Mouse (Mus musculus) midbrain, embryonic 16.5 days (tissue): Measurements from ENCODE around the gene Mroh2a. TPM values are rescaled to one million over a fixed set of nuclear protein-coding genes. Genes with fewer than 3 reads are reported as not detected.
A peak's percentile ranks its signal among the peaks of the same experiment; 100 is the strongest.

Source experiments
- ATAC-seq: fragments of 200-750 bp; cut with Nextera tagmentation; 2 replicates; pipeline ENCODE4 v1.8.0; 2017; ENCODE audit warnings: moderate TSS enrichment
- H3K27ac ChIP-seq: fragments of 300-500 bp; sonication (generic); 2 replicates; pipeline ENCODE4 v1.5.1; 2014; ENCODE audit warnings: mild to moderate bottlenecking, low read length, mixed read lengths
- H3K27me3 ChIP-seq: fragments of 300-500 bp; sonication (generic); 2 replicates; pipeline ENCODE4 v1.6.1; 2014; ENCODE audit warnings: low read depth, low read length, mixed read lengths; ENCODE audit not compliant: control insufficient read depth, insufficient read depth
- H3K36me3 ChIP-seq: fragments of 300-500 bp; sonication (generic); 2 replicates; pipeline ENCODE4 v1.6.1; 2014; ENCODE audit warnings: mild to moderate bottlenecking, low read length, moderate library complexity, mixed read lengths; ENCODE audit not compliant: control insufficient read depth, insufficient read depth
- H3K4me1 ChIP-seq: fragments of 300-500 bp; sonication (generic); 2 replicates; pipeline ENCODE4 v1.6.1; 2014; ENCODE audit warnings: mild to moderate bottlenecking, low read length, mixed read lengths; ENCODE audit not compliant: control insufficient read depth, insufficient read depth
- H3K4me2 ChIP-seq: fragments of 300-500 bp; sonication (generic); 2 replicates; pipeline ENCODE4 v1.6.1; 2014; ENCODE audit warnings: mild to moderate bottlenecking, low read length, mixed read lengths
- H3K4me3 ChIP-seq: fragments of 300-500 bp; sonication (generic); 2 replicates; pipeline ENCODE4 v1.5.1; 2014; ENCODE audit warnings: low read depth, mild to moderate bottlenecking, low read length, moderate library complexity, mixed read lengths
- H3K9ac ChIP-seq: fragments of 300-500 bp; sonication (generic); 2 replicates; pipeline ENCODE4 v1.6.1; 2014; ENCODE audit warnings: low read depth, low read length, mixed read lengths
- H3K9me3 ChIP-seq: fragments of 300-500 bp; sonication (generic); replicated peaks from 2 replicates; pipeline ENCODE4 v1.6.1; 2014; ENCODE audit warnings: mild to moderate bottlenecking, low read length, mixed read lengths; ENCODE audit not compliant: control insufficient read depth, poor library complexity, severe bottlenecking
- WGBS: fragments of 180-500 bp; shearing (Covaris S2); extraction: QIAGEN DNeasy Blood & Tissue Kit; methylation state at CpG from one replicate; pipeline ENCODE4 v1.1.7; 2014; 5-methylcytosine and 5-hydroxymethylcytosine counted together
- polyA plus RNA-seq: library from polyadenylated mRNA; unstranded; fragments of >200 nt; fragmentation: Nextera tagmentation; extraction: Ambion mirVana; gene quantifications from 2 replicates; pipeline ENCODE4 v1.2.1, GENCODE M21; 2015

Gene Mroh2a
- polyA plus RNA-seq: 0.75 and 0.92 TPM in 2 replicates

DNA sequence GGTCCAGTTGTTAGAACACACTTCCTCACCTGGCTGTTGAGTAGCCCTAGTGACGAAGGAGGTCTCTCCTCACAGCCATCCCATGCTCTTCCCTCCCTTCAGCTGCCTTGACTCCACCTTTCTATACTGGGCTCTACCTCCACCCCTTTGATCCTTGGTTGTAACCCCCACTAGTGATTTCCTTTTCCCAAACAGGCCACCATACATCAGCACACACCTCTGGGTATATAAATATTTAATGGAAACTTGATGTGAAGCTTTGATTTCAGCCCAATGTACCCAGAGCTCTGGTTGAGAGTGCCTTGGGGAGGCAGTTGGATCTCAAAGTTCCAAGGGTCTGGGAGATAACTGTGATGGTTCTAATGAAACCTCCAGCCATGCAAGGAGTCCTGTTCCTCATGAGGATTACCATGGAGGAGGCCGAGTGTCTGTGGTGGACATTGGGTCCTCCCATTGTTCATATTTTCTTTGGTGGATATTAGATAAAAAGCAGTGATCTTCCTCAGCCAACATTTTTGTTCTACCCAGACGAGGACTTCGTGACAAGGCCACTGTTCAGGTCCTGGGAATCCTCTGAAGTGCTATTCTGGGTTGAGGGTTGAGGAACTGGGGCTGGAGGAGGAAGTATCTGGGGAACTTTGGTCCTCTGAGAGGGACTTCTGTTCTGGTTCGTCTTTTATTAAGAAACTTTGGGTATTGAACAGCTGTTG, at the start of gene Mroh2a:
Gene Mroh2a (plus strand): TSS at position 317 of the 710 bp plus-strand sequence.
- Histone ChIP-seq H3K9me3 (peaks cover 69% of the 10 kb centered on the region), H3K27ac (no peak within 1 kb of the TSS), H3K9ac (no peak within 1 kb of the TSS), H3K4me3 (no peak within 1 kb of the TSS), H3K27me3 (no peaks in the 10 kb centered on the region), H3K4me1 (no peaks in the 10 kb centered on the region), H3K4me2 (no peak within 1 kb of the TSS), H3K36me3 (no peaks in the 10 kb centered on the region)
- no peak for ATAC-seq
- 55% methylated on average over 5 of the region's 5 CpGs for WGBS

DNA sequence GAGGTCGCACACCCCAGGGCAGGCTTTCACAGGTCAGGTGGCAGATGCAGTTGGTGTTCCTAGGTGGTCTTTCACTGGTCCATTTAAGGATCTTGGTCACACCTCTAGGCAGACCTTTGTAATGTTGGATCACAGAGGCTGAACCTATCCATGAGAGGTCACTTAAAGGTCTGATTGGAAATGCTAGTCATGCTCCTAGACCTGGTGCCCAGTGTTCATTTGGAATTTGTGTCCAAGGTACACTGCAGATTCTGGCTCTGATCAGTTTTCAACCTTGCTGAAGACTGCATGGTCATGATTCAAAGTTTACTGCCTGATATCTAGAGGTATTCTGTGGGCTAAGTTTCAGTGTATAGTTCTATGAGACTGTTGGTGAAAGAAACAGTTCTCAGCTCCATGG, 47.1 kb upstream of the Mroh2a start:
- no peak overlapping the region for H3K9ac ChIP-seq
- H3K27ac ChIP-seq: no peak overlapping the region
- H3K4me1 ChIP-seq: no peaks in the 10 kb centered on the region
- no peak for ATAC-seq
- WGBS: 81% methylated on average over 1 of the region's 1 CpGs
- H3K4me2 ChIP-seq: no peak overlapping the region
- H3K36me3 ChIP-seq: no peaks in the 10 kb centered on the region
- peaks cover 2% of the 10 kb centered on the region; the same call in 1 of the 2 replicates for H3K9me3 ChIP-seq
- no peak overlapping the region for H3K4me3 ChIP-seq
- H3K27me3 ChIP-seq: no peaks in the 10 kb centered on the region; the same call in 1 of the 2 replicates

DNA sequence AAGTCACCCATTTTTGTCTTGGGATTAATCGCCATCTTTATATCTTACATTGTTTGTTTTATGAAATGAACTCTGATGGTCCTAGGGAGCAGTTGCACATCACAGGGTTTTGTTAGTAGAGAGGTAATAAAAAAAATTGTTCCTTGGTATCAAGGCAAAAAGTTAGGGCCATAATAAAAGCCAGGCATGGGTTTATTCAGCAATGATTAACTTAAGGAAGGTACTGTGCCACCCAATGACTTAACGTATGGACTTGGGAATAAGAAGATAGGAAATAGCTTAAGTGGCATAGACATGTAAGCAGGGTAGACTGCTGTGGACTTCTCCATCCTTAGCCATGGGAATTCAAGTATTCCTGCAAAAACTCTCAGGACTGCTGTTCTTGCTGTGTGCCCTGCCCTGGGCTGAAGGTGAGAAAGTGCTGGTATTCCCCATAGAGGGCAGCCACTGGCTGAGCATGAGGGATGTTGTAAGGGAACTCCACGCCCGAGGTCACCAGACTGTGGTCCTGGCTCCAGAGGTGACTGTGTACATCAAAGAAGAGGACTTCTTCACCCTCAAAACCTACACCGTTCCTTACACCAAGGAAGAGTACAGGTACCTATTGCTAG, 40.4 kb upstream of the Mroh2a start:
- no peaks in the 10 kb centered on the region for H3K27me3 ChIP-seq
- H3K4me1 ChIP-seq: no peaks in the 10 kb centered on the region
- no peak for ATAC-seq
- no peak overlapping the region for H3K27ac ChIP-seq
- H3K36me3 ChIP-seq: no peaks in the 10 kb centered on the region
- no peak overlapping the region for H3K4me2 ChIP-seq
- H3K9me3 ChIP-seq: no peaks in the 10 kb centered on the region
- no peak overlapping the region for H3K4me3 ChIP-seq
- H3K9ac ChIP-seq: no peak overlapping the region
- WGBS: 94% methylated on average over 5 of the region's 5 CpGs

DNA sequence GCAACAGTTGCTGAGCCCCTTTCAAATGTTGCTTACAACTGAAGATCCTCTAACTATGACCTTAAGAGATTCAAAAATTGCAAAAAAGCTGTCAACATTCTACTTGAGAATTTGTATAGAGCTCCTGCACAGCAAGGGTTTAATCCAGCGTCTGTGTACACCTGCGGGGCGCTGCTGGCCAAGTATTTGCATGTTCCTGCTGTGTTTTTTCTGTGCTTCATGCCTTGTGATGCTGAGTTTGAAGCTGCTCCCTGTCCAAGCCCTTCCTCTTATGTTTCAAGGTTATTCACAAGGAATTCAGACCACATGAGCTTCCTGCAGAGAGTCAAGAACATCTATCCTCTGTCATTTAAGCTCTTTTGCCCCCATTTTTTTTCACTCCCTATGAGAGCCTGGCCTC, 34.6 kb upstream of the Mroh2a start:
- Histone ChIP-seq H3K27ac (no peak overlapping the region), H3K27me3 (no peaks in the 10 kb centered on the region), H3K4me3 (no peak overlapping the region), H3K9me3 (no peaks in the 10 kb centered on the region), H3K9ac (no peak overlapping the region), H3K4me2 (no peak overlapping the region), H3K36me3 (no peaks in the 10 kb centered on the region), H3K4me1 (no peaks in the 10 kb centered on the region)
- ATAC-seq: no peak
- 64% methylated on average over 3 of the region's 3 CpGs for WGBS

DNA sequence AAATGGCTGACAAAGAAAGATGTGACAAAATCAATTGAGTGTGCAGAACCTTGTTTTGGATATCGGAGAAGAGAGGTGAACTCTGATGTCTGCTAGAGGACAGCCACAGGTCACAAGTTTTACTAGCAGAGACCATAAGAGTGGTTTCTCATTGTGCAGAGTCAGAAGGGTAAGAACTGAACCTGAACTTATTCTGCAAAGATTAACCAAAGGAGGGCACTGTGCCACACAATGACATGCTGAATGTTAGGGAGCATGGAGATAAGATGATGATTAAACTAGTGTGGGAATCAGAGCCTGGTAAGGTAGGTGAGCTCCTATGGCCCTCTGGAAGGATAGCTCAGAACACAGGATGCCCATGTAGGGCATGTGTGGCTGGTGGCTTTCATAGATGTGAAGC, 31.1 kb upstream of the Mroh2a start:
- Histone ChIP-seq H3K9me3 (no peaks in the 10 kb centered on the region), H3K4me3 (no peak overlapping the region), H3K4me1 (no peaks in the 10 kb centered on the region), H3K27me3 (no peaks in the 10 kb centered on the region), H3K4me2 (no peak overlapping the region), H3K27ac (no peak overlapping the region), H3K36me3 (no peaks in the 10 kb centered on the region), H3K9ac (no peak overlapping the region)
- no peak for ATAC-seq
- 89% methylated on average over 1 of the region's 1 CpGs for WGBS

DNA sequence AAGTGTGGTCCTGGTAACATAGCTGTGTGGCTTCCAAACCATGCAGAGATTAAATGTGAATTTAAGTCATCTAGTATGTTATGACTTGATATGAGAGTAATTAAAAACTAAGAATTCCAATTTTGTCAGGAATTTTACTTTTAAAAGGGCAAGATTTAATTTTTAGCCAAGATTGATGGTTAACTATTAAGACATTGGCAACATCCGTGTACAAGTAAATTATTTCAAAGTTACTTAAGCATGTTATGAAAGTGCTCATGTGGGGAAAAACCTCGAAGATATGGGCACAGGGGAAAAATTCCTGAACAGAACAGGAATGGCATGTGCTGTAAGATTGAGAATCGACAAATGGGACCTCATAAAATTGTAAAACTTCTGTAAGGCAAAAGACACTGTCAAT, 29.3 kb upstream of the Mroh2a start:
- WGBS: 74% methylated on average over 3 of the region's 3 CpGs

DNA sequence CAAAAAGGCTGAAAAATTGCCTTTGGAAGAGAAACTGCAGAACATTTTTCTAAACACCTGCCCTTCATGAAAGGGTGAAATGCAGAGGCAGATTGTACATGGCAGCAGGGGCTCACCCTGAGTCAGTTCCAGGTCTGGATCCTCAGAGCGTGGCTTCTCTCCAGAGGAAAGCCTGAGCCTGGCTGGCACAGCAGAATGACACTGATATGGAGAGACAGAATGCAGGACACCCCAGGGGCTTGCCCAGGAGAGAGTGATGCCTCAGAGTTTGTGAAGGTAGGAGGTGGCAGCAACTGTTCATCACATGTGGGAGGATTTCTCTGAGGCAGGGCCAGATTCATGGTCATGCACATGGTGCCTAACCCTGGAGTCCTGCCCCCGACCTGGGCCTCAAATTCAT, 26.8 kb upstream of the Mroh2a start:
- Histone ChIP-seq H3K27me3 (no peaks in the 10 kb centered on the region), H3K9me3 (peaks cover 5% of the 10 kb centered on the region; the same call in 1 of the 2 replicates), H3K4me1 (no peaks in the 10 kb centered on the region), H3K36me3 (no peaks in the 10 kb centered on the region), H3K9ac (no peak overlapping the region), H3K27ac (no peak overlapping the region), H3K4me3 (no peak overlapping the region), H3K4me2 (no peak overlapping the region)
- no peak for ATAC-seq
- WGBS: 80% methylated on average over 2 of the region's 2 CpGs

More for the DNA sequence above, 29.3 kb upstream of the Mroh2a start:
- no peaks in the 10 kb centered on the region for H3K9me3 ChIP-seq
- no peaks in the 10 kb centered on the region for H3K4me1 ChIP-seq
- H3K27ac ChIP-seq: no peak overlapping the region
- H3K4me3 ChIP-seq: no peak overlapping the region
- no peaks in the 10 kb centered on the region for H3K36me3 ChIP-seq
- no peak overlapping the region for H3K4me2 ChIP-seq
- no peak overlapping the region for H3K9ac ChIP-seq
- no peaks in the 10 kb centered on the region for H3K27me3 ChIP-seq
- no peak for ATAC-seq

DNA sequence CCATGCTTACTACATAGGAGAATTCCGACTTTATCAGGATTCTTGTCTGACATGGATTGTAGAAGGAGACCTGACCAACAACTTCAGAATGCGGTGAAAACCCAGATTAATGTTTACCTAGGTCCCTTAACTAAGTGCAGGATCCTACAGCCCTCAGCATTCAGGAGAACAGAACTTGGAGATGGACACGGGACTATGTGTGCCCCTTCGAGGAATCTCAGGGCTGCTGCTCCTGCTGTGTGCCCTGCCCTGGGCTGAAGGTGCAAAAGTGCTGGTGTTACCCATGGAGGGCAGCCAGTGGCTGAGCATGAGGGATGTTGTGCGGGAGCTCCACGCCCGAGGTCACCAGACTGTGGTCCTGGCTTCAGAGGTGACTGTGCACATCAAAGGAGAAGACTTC, 26.3 kb upstream of the Mroh2a start, which contains the start of gene Ugt1a2:
Gene Ugt1a2 (plus strand): TSS at position 146 of the 400 bp plus-strand sequence.
- WGBS: 85% methylated on average over 7 of the region's 7 CpGs
- Histone ChIP-seq H3K4me3 (no peak within 1 kb of the TSS), H3K4me2 (no peak within 1 kb of the TSS)

DNA sequence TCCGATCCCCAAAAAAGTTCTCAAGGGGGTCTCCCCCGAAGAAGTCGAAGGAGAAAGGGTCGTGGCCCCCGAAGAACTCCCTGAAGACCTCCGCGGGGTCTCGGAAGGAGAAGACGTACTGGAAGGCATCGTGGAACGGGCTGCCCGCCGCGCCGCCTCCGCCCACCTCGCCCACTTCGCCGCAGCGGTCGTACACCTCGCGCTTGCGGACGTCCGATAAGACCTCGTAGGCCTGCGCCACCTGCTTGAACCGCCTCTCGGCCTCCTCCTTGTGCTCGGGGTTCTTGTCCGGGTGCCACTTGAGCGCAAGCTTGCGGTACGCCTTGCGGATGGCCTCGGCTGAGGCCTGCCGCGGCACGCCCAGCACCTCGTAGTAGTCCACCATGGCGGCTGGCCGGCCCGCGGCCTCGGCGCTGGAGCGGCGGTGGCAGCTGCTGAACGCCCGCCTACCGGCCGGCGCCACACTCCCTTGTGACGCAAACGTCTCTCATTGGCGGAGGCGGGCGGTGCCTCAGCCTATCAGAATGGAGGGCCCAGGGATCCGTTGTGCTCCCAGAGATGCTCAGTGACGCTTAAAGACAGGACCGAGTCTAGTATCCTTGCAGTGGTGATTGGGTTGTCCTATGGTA, 21.4 kb upstream of the Mroh2a start, which contains the start of gene Dnajb3:
Gene Dnajb3 (minus strand): TSS at position 489 of the 629 bp plus-strand sequence.
- 6% methylated on average over 59 of the region's 62 CpGs for WGBS
- H3K4me3 ChIP-seq: peak within 1 kb of the TSS; percentile 53
- peak within 1 kb of the TSS; percentile 50 for H3K27ac ChIP-seq
- H3K4me1 ChIP-seq: peaks cover 2% of the 10 kb centered on the region; the same call in 1 of the 2 replicates
- H3K27me3 ChIP-seq: no peaks in the 10 kb centered on the region
- H3K9me3 ChIP-seq: peaks cover 5% of the 10 kb centered on the region; the same call in 1 of the 2 replicates
- H3K36me3 ChIP-seq: no peaks in the 10 kb centered on the region
- H3K4me2 ChIP-seq: peak within 1 kb of the TSS; percentile 69
- peak within 1 kb of the TSS; percentile 74 for H3K9ac ChIP-seq
- ATAC-seq: peak; percentile 100

More for the DNA sequence above, 26.3 kb upstream of the Mroh2a start, which contains the start of gene Ugt1a2:
- Histone ChIP-seq H3K36me3 (no peaks in the 10 kb centered on the region), H3K9ac (no peak within 1 kb of the TSS), H3K27me3 (no peaks in the 10 kb centered on the region), H3K9me3 (peaks cover 5% of the 10 kb centered on the region; the same call in 1 of the 2 replicates), H3K27ac (no peak within 1 kb of the TSS), H3K4me1 (no peaks in the 10 kb centered on the region; the same call in 1 of the 2 replicates)
- ATAC-seq: no peak
